Mouse (Mus musculus) forebrain, embryonic 16.5 days (tissue): ENCODE results near the gene Lipn. TPM values are rescaled to one million over a fixed set of nuclear protein-coding genes. Genes with fewer than 3 reads are reported as not detected.

Experiments used
- ATAC-seq: fragments of 200-750 bp; cut with Nextera tagmentation; 2 replicates; pipeline ENCODE4 v1.8.0; 2017; ENCODE audit warnings: mild to moderate bottlenecking, moderate library complexity
- H3K27ac ChIP-seq: fragments of 300-500 bp; sonication (generic); 2 replicates; pipeline ENCODE4 v1.5.1; 2014; ENCODE audit warnings: low read length, control low read depth
- H3K27me3 ChIP-seq: fragments of 300-500 bp; sonication (generic); replicated peaks from 2 replicates; pipeline ENCODE4 v1.6.1; 2014; ENCODE audit warnings: low read length; ENCODE audit not compliant: control insufficient read depth, insufficient read depth
- H3K36me3 ChIP-seq: fragments of 300-500 bp; sonication (generic); 2 replicates; pipeline ENCODE4 v1.6.1; 2014; ENCODE audit not compliant: control insufficient read depth, insufficient read depth
- H3K4me1 ChIP-seq: fragments of 300-500 bp; sonication (generic); replicated peaks from 2 replicates; pipeline ENCODE4 v1.6.1; 2014; ENCODE audit warnings: low read length; ENCODE audit not compliant: control insufficient read depth, insufficient read depth
- H3K4me2 ChIP-seq: fragments of 300-500 bp; sonication (generic); 2 replicates; pipeline ENCODE4 v1.6.1; 2014; ENCODE audit warnings: mild to moderate bottlenecking, low read length, control low read depth
- H3K4me3 ChIP-seq: fragments of 300-500 bp; sonication (generic); replicated peaks from 2 replicates; pipeline ENCODE4 v1.5.1; 2014; ENCODE audit warnings: mild to moderate bottlenecking, low read length, control low read depth
- H3K9ac ChIP-seq: fragments of 300-500 bp; sonication (generic); replicated peaks from 2 replicates; pipeline ENCODE4 v1.6.1; 2014; ENCODE audit warnings: low read depth, low read length, control low read depth
- H3K9me3 ChIP-seq: fragments of 300-500 bp; sonication (generic); 2 replicates; pipeline ENCODE4 v1.6.1; 2016; ENCODE audit warnings: low read length; ENCODE audit not compliant: control insufficient read depth
- WGBS: fragments of 180-500 bp; shearing (Covaris S2); extraction: QIAGEN DNeasy Blood & Tissue Kit; methylation state at CpG from one replicate; pipeline ENCODE4 v1.1.7; 2014; 5-methylcytosine and 5-hydroxymethylcytosine counted together
- microRNA-seq: library from miRNA; unstranded; fragments of <30 nt; microRNA quantifications from one replicate; pipeline ENCODE4, GENCODE M21; 2017
- polyA plus RNA-seq: library from polyadenylated mRNA; unstranded; fragments of >200 nt; fragmentation: Nextera tagmentation; extraction: Ambion mirVana; gene quantifications from 2 replicates; pipeline ENCODE4 v1.2.1, GENCODE M21; 2015

The Lipn gene
- polyA plus RNA-seq, 1 experiment from 2014 or later = not detected

- no peak overlapping the region for H3K9ac ChIP-seq
- H3K9me3 ChIP-seq = no peaks in the 10 kb centered on the region
- no peaks in the 10 kb centered on the region for H3K27me3 ChIP-seq
- no peak overlapping the region for H3K4me3 ChIP-seq
- H3K27ac ChIP-seq = no peak overlapping the region
- H3K4me2 ChIP-seq = no peak overlapping the region
- no peaks in the 10 kb centered on the region for H3K36me3 ChIP-seq
- 73% methylated on average over 3 of the region's 3 CpGs for WGBS
- H3K4me1 ChIP-seq = no peaks in the 10 kb centered on the region
- ATAC-seq = no peak
These were observed 53.1 kb downstream of the Lipn start for GRCm38 (mm10) chr19:34120107-34120731.

Small RNAs within 50 kb of the gene (microRNA-seq; reads per million reads assigned to microRNA genes)
- not detected for gene Gm23334

Other genes with a start within 250 kb of the Lipn start
- not detected in 2 replicates for gene Lipf, start 106.2 kb upstream of the Lipn start, polyA plus RNA-seq
- gene Lipk, start 59.1 kb upstream of the Lipn start, polyA plus RNA-seq = not detected in 2 replicates
- gene Lipm, start 33.6 kb downstream of the Lipn start, polyA plus RNA-seq = 0.11 TPM in 1 of 2 replicates, not detected in the other
- not detected in 2 replicates for gene Ankrd22, start 98.7 kb downstream of the Lipn start, polyA plus RNA-seq
- 10.0 and 11.7 TPM in 2 replicates for gene Stambpl1, start 124.9 kb downstream of the Lipn start, polyA plus RNA-seq
- 9.1 and 13.3 TPM in 2 replicates for gene Acta2, start 188.2 kb downstream of the Lipn start, polyA plus RNA-seq
- gene Fas, start 223.3 kb downstream of the Lipn start, polyA plus RNA-seq = 0.63 and 1.5 TPM in 2 replicates